Mouse (Mus musculus): ENCODE data around the gene I830077J02Rik.

I830077J02Rik gene

DNA sequence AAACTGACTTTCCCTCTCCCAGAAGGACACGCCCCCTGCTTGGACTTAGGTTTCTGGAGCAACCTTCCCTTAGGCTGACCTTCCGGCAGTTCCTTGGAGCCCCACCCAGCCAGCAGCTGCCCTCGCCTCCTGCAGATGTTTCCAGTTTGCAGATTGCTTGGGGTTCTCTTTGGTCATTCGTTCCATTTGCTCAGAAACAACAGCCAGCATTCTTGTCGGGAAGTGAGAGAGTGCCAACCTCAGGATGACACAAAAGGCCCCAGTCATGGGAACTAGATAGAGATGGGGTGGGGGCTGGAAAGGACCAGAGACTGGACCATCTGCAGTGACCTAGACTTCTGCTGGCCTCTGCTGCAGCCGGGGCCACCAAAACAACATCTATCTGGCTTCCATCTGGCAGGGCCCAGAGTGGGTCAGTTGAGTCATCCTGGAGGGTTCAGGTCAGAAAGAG lies 38.5 kb downstream of the I830077J02Rik start:
- DNase-seq (ENCODE audit: low read depth, low spot score), result no peak

DNA sequence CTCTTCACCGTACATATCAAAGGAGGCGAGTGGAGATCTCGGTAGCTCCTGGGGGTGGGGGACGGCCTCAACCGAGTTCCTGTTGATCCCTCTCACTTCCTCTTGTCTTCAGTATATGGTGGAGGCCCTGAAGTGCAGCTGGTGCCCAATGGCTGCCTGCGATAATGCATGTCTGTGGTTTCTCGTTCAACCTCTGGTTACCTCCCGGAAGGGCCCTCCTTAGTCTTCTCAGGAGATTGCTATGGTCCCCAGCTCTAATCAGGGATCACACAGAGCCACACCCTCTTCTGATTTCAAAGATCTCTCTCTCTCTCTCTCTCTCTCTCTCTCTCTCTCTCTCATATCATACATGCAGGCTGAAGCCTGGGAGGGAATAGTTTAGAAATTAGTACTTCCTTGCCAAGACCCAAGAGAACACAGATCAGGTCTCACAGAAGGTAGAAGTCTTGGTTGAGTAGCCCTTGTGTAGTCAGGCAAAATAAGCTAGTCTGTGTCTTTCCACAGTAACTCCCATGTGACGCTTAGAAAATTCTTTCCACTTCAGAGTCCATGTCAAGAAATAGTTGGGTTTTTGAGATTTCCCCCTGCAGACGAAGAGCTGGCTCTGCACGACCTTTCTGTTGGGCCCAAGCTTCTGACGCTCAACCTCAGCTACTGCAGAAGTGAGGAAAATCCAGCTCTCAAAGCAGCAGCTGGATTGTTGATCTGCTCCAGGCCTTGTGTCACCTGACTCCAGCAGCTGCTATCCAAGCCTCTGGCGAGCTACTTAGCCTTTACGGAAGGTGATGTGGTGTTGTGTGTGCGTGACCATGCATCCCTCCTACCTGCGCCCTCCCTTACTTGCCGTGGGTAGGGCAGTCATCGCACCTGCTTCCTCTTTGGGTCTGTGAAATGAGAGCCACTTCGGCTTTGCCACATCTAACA lies 39.6 kb downstream of the I830077J02Rik start:
- DNase-seq (ENCODE audit: low read depth, low spot score), result no peak

DNA sequence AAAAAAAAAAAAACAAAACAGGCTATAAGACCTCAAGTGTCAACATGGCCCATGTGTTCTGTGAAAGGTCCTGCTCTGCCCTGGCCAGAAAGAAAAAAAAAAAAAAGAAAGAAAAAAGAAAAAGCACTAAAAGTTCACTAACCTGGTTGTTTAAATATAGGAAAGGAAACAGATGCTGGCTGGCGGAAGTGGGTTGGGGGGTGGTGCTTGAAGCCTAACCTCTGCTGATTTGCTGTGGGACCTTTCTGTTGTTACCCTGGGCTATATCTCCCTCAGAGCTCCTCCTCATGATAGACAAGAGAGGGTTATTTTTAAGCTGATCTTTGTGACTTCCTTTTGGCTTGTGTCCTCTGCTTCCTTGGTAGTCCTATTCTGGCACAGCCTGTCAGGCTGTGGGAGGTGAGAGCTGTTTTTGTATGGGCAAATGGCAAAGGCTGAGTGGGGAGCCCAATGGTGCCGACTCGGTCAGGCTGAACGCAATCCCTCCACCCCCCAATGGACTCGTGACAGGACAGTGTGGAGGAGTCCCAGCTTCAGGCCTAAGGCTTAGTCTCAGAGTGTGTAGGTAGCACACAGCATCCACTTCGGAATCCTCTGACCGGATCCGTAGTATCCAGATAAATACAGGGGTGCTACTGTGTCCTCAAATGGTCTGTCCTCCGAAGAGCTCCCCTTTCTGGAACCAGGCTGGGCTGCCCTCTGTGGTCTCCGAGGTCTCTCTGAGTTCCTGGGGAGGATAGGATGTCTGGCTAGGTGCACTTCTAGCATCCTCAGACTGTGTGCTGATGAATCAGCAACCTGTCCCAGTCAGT lies 40.5 kb downstream of the I830077J02Rik start:
- no peak for DNase-seq (ENCODE audit: low read depth, low spot score)

DNA sequence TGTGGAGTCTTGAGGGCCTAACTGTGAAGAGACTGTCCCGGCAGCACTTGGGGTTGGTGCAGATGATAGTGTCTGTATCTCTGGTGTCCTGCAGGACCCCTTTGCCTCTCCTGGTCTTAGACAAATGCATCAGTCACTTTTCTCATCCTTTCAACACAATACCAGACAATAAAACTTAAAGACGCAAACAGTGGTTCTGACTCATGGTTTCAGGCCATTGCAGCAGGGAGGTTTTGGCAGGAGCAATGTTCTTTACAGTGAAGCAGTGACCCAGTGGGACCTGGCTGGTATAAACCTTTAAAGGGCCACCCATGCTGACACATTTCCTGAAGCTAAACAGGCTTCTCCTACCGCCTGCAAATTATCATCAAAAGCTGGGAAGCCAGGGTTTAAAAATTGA lies 41.3 kb downstream of the I830077J02Rik start:
- no peak for DNase-seq (ENCODE audit: low read depth, low spot score)

DNA sequence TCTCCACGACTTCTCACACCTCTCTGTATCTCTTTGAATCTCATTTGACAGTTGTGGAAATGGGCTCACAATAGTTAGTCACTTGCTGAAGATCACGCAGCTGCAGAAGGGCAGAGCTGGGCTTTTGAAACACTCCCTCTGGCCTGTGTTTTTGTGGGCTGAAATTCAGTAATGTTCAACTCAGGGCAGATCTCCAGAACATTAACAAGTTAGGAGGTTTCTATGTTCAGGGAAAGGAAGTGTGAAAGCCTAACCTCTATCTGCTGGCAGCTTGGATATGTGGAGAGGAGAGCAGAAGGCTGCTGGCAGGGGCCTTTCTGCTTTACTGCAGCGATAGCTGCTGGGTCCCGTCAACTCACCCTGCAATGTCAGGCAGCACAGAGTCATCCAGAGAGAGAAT lies 42.2 kb downstream of the I830077J02Rik start:
- DNase-seq (ENCODE audit: low read depth, low spot score), result no peak

DNA sequence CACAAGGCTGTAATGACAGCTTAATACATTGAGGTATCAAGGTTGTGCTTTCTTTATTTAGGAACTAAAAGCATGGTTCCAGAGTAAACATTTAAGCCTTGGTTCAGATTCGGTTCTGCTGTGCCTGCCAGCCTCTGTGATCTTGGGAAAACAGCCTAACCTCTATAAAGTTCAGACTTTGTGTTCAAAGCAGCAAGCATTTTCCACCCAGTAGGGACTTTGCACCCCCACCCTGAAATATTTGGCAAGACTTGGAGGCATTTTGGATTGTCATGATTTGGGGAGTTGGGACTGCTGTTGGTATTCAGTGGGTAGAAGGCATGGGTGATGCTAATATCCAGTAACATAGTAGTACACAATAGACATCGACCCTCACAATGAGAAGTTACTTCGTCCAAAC lies 43.5 kb downstream of the I830077J02Rik start:
- no peak for DNase-seq (ENCODE audit: low read depth, low spot score)

DNA sequence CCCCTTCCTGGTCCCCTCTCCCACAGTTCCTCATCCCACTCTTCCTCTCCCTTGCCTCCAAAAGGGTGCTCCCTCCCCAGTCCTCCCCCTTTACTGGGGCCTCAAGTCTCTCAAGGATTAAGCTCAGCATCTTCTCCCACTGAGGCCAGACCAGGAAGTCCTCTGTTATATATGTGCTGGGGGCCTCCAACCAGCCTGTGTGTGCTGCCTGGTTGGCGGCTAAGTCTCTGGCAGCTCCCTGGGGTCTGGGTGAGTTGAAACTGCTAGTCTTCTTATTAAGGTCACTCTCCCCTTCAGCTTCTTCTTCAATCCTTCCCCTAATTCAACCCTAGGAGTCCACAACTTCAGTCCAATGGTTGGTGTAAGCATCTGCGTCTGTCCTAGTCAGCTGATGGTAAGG lies 49.4 kb downstream of the I830077J02Rik start:
- DNase-seq (ENCODE audit: low read depth, low spot score), result no peak

DNA sequence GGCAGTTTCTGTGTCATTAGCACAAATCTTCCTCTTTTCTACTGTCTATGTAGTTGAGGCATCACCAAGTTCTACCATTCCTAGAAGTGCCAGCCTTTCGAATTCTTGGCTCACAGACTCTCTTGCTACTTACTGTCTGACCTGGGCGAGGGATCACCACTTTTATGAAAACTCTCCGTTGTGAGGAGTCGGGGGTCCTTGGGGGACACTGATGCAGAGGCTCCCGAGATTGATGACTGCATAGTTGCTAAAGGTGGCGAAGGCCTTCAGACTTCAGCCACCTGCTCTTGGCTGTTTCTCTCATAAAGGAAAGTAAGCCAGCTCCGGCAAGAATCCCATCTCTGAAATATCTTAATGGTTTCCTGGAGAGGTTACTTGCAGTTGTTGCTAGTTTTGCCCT lies 50.4 kb downstream of the I830077J02Rik start:
- DNase-seq (ENCODE audit: low read depth, low spot score), result no peak

DNA sequence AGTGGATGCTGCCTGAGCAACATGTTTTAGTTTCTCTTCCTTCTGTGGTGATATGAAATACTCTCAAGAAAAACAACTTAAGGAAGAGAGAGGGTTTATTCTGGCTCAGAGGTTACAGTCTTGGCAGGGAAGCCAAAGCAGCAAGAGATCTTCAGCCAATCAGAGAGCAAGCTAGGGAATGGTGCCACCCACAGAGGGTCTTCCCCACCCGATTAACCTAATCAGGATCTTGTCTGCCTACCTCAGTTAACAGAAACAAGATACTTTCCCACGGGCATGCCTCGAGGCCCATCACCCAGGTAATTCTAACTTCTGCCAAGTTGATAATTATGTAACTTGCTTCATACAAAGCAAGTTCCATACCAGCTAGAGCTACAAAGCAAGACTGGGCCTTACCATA lies 52.0 kb downstream of the I830077J02Rik start:
- DNase-seq (ENCODE audit: low read depth, low spot score), result no peak

DNA sequence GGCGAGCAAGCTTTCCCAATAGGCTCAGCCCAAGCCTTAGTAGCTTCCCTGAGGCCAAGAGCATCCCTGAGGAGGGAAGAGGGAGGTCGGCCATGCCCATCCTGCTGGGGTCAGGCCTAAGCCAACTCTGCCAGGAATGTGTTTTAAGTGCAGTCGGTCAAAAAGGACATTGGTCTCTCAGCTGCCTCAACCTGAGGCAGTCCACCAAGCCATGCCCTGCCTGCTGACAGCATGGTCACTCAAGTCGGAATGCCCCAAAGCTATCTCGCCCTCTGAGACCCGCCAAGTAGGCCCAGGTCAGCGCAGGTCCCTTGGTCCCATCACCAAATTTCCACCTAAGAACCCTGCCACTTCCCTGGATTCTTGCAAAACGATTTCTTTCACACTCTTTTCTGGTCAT lies 53.7 kb downstream of the I830077J02Rik start:
- DNase-seq (ENCODE audit: low read depth, low spot score), result no peak

DNA sequence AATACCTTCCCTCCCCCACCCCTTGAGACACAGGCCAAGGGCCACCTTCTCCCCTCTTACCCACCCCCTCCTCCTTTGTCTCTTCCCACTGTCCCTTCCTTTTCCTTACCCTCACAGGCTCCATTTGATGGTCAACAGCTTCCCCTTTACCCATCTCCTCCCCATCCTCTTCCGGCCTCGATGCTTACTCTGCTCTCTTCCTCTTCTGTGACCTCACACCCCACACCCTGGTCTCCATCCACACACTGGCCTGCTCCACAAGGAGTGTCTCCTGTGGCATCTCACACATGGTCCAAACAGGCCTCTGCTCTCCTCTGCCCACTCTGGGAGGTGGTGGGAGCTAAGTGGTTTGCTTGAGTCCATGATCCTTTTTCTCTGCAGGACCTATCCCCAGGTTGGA lies 54.5 kb downstream of the I830077J02Rik start:
- no peak for DNase-seq (ENCODE audit: low read depth, low spot score)

DNA sequence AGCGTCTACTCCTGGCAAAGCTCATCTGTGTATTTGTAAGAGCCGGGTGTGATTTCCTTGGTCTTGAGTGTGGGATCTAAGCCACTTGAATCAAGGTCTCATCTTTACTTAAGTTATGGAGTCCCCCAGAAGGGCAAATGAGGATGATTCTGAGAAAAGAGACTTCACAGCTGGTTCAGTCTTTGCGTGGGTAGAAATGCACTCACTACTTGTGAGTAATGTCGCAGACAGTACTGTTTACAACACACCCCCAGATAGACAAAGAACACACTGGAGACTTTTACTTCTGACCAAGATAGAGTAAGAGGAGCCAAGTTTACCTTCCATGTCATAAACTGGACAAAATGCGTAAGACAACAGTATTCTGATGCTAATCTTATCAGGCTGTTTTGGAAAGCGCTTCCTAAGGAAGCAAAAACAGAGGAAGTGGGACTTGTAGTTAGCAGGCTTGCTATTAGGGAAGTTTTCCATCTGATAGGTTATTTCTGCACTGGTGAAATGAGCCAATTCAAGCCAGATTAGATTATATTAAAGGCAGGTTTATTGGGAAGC lies 55.1 kb downstream of the I830077J02Rik start:
- DNase-seq (ENCODE audit: low read depth, low spot score), result no peak

DNA sequence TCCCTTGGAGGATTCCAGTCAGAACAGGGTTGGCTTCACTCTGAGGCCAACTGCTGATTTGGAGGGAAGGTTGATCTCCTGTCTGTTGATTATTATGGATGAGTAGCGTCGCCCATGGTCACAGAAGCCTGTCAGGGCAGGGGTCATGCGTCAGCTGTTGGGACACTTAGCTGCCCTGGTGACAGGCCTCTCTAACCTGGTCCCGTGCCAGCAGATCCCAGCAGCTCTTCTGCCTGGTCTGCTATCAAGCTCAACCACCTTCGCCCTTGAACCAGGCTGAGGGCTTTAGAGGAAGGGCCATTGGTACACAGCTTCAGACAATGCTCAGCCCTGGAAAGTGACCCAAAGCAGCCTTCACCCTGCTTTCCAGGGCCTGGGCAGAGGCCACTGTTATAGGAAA lies 56.4 kb downstream of the I830077J02Rik start:
- no peak for DNase-seq (ENCODE audit: low read depth, low spot score)

All from telencephalon, adult 2 months (tissue).